Mouse (Mus musculus): ENCODE measurements around the gene Stt3a. TPM values are rescaled to one million over a fixed set of nuclear protein-coding genes. Genes with fewer than 3 reads are reported as not detected.

The Stt3a gene
- polyA plus RNA-seq (2017; shearing (Covaris generic)) = 278 TPM

GRCm38 (mm10) chr9:36767203-36768143 lies at the start of gene Stt3a:
Gene Stt3a (minus strand): TSS chr9:36767679.

GRCm38 (mm10) chr9:36796781-36797555 lies 29.5 kb upstream of the Stt3a start, which contains the start of gene Ei24:
Gene Ei24 (minus strand): TSS chr9:36797393.

GRCm38 (mm10) chr9:36727034-36727755 lies 40.3 kb downstream of the Stt3a start, which contains the start of gene Chek1:
Gene Chek1 (minus strand): TSS chr9:36727065.

GRCm38 (mm10) chr9:36692920-36693319 lies 74.6 kb downstream of the Stt3a start, which contains the start of gene Acrv1:
Gene Acrv1 (plus strand): TSS chr9:36693220.

Other genes starting within 250 kb of the Stt3a start
- not detected for gene Gm5615, start 225.7 kb downstream of the Stt3a start, polyA plus RNA-seq (2017; shearing (Covaris generic))
- not detected for gene Gm17689, start 185.0 kb downstream of the Stt3a start, polyA plus RNA-seq (2017; shearing (Covaris generic))
- gene A630095E13Rik, start 124.3 kb downstream of the Stt3a start, polyA plus RNA-seq (2017; shearing (Covaris generic)) = not detected
- gene Acrv1, start 74.5 kb downstream of the Stt3a start, polyA plus RNA-seq (2017; shearing (Covaris generic)) = 0.09 TPM
- 3.3 TPM for gene Chek1, start 40.6 kb downstream of the Stt3a start, polyA plus RNA-seq (2017; shearing (Covaris generic))
- 12.5 TPM for gene Ei24, start 29.7 kb upstream of the Stt3a start, polyA plus RNA-seq (2017; shearing (Covaris generic))
- gene Fez1, start 54.2 kb upstream of the Stt3a start, polyA plus RNA-seq (2017; shearing (Covaris generic)) = not detected

Measured in CD4-positive, CD25-positive, alpha-beta regulatory T cell, adult 9 weeks (primary cell).